Mouse (Mus musculus): ENCODE measurements around the gene Ap3d1. TPM values are rescaled to one million over a fixed set of nuclear protein-coding genes. Genes with fewer than 3 reads are reported as not detected.

The Ap3d1 gene
- polyA plus RNA-seq, 1 experiment from 2014 or later: 125 TPM

DNA sequence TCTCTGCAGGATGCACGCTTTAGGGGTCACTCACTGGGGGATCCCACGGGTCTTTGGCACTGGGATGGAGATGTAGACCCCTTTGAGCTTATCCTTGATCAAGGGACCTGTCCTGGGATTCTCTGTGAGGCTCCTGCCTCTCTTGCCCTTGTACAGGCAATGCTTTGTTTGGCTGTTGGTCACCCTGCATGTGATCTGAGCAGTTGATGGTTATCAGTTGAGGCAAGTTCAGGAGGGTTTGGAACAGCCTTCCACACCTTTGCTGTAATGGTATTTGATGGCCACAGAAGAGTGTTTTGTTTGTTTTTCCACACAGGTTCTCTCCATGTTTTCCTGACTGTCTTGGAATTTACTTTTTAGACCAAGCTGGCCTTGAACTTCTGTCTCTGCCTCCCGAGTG is 19.8 kb upstream of the Ap3d1 start:
- no peak for ATAC-seq (ENCODE audit: low read depth)
- WGBS: 66% methylated on average over 3 of the region's 3 CpGs
- H3K4me1 ChIP-seq (ENCODE audit: control insufficient read depth, insufficient read depth, low read length): peaks cover 19% of the 10 kb centered on the region

DNA sequence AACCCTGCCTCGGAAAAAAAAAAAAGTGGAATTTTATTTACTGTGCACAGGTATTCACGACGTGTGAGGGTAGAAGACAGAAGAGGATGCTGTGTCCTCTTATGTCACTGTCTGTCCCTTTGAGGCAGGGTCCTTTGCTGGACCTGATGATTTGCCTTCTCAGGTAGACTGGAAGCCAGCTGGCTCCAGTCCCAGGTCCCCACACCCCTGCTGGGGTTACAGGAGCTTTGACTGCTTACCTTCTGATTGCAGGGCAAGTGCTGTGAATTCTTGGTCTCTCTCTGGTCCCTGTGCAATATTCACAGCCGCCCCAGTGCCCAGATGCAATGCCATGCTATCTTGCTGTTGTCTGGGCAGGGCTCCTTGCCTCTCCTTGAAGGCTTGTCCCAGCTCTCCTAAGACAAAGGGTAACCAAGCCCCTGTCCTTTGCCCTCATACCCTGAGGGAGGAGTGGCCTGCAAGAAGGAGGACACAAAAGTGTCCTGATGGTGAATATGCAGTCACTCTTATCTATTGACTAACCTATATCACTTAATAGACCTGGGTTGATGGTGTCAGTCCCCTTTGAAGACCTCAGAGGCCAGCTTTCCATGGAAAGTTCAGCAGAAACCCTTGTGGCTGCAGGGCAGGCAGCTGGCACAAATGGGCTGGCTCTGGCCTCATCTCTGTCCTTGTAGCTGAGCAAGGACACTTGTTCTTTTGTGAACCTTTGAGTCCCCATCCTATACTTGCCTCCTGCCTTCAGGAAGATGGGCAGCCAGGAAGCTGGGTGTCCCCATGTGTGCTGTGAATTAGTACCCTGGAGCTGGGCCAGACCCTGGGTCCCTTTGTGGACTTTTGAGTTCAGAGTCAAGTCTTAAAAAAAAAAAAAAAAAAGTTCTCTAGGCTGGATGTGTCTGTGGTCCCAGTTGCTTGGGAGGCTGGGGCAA is 18.8 kb upstream of the Ap3d1 start:
- Histone ChIP-seq H3K27me3 (ENCODE audit: control insufficient read depth, insufficient read depth, low read length) (no peaks in the 10 kb centered on the region), H3K4me1 (ENCODE audit: control insufficient read depth, insufficient read depth, low read length) (peaks cover 27% of the 10 kb centered on the region), H3K4me3 (ENCODE audit: low read depth, low read length) (no peak overlapping the region), H3K36me3 (ENCODE audit: control insufficient read depth, insufficient read depth, low read length) (peaks cover 2% of the 10 kb centered on the region; the same call in 1 of the 2 replicates), H3K9ac (replicated peaks; ENCODE audit: low read depth, low read length) (0 out of 2 replicates have a peak overlapping the region, but pooled peaks have one; percentile 4), H3K4me2 (ENCODE audit: low read depth, low read length) (no peak overlapping the region), H3K27ac (ENCODE audit: low read depth, low read length) (no peak overlapping the region), H3K9me3 (ENCODE audit: control insufficient read depth, low read length) (no peaks in the 10 kb centered on the region)
- ATAC-seq (ENCODE audit: low read depth): no peak
- WGBS: 92% methylated on average over 4 of the region's 4 CpGs

More for the DNA sequence above, 19.8 kb upstream of the Ap3d1 start:
- Histone ChIP-seq H3K9me3 (ENCODE audit: control insufficient read depth, low read length) (no peaks in the 10 kb centered on the region), H3K36me3 (ENCODE audit: control insufficient read depth, insufficient read depth, low read length) (peaks cover 12% of the 10 kb centered on the region), H3K9ac (replicated peaks; ENCODE audit: low read depth, low read length) (no peak overlapping the region), H3K27ac (ENCODE audit: low read depth, low read length) (no peak overlapping the region), H3K4me2 (ENCODE audit: low read depth, low read length) (no peak overlapping the region), H3K27me3 (ENCODE audit: control insufficient read depth, insufficient read depth, low read length) (no peaks in the 10 kb centered on the region), H3K4me3 (ENCODE audit: low read depth, low read length) (no peak overlapping the region)

DNA sequence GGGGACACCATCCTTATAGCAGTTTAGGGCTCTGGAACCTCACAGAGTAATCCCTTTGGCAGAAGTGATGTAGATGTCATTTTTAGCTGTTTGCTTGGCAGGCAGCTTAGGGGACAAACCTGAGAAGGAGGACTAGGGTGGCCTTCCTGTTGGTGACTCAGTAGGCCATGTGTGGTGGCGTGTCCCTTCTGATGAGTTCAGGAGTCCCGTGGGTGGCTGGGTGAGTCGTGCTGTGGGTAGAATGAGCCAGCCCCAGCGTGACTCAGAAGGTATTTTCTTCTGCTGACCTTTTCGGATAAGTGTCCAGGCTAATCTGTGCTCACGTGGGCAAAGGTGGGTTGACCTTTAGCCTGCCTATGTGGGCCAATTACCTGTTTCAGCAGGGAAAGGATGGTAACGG is 16.6 kb upstream of the Ap3d1 start:
- peaks cover 31% of the 10 kb centered on the region for H3K4me1 ChIP-seq (ENCODE audit: control insufficient read depth, insufficient read depth, low read length)

DNA sequence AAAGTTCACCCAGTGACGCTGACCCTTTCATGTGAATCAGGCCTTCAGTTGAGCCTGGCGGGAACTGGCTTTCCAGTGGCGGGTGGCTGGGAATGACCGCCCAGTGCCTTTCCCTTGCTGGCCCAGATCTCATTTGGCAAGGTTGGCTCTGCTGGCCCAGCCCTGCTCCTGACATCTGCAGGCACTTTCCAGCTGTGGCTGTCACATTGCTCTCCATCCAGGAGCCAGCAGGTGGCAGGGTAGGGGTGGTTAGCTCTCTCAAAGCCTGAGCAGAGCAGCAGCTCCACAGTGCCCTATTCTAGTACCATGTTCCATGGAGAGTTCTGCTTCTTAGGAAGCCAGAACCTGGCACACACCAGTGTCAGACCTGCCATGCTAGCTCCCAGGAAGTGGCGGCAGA is 15.7 kb upstream of the Ap3d1 start:
- H3K9me3 ChIP-seq (ENCODE audit: control insufficient read depth, low read length): no peaks in the 10 kb centered on the region
- no peak overlapping the region; the same call in 1 of the 2 replicates for H3K27ac ChIP-seq (ENCODE audit: low read depth, low read length)
- peaks cover 31% of the 10 kb centered on the region for H3K4me1 ChIP-seq (ENCODE audit: control insufficient read depth, insufficient read depth, low read length)
- no peak overlapping the region for H3K9ac ChIP-seq (replicated peaks; ENCODE audit: low read depth, low read length)
- peak overlapping the region; percentile 0; the same call in 1 of the 2 replicates for H3K4me2 ChIP-seq (ENCODE audit: low read depth, low read length)
- H3K4me3 ChIP-seq (ENCODE audit: low read depth, low read length): no peak overlapping the region
- no peaks in the 10 kb centered on the region for H3K27me3 ChIP-seq (ENCODE audit: control insufficient read depth, insufficient read depth, low read length)
- H3K36me3 ChIP-seq (ENCODE audit: control insufficient read depth, insufficient read depth, low read length): no peaks in the 10 kb centered on the region
- ATAC-seq (ENCODE audit: low read depth): no peak
- WGBS: 43% methylated on average over 5 of the region's 5 CpGs

More for the DNA sequence above, 16.6 kb upstream of the Ap3d1 start:
- no peak for ATAC-seq (ENCODE audit: low read depth)
- Histone ChIP-seq H3K9ac (replicated peaks; ENCODE audit: low read depth, low read length) (no peak overlapping the region), H3K4me2 (ENCODE audit: low read depth, low read length) (no peak overlapping the region), H3K27me3 (ENCODE audit: control insufficient read depth, insufficient read depth, low read length) (no peaks in the 10 kb centered on the region), H3K27ac (ENCODE audit: low read depth, low read length) (no peak overlapping the region), H3K9me3 (ENCODE audit: control insufficient read depth, low read length) (no peaks in the 10 kb centered on the region), H3K4me3 (ENCODE audit: low read depth, low read length) (no peak overlapping the region), H3K36me3 (ENCODE audit: control insufficient read depth, insufficient read depth, low read length) (no peaks in the 10 kb centered on the region)
- WGBS: 89% methylated on average over 7 of the region's 7 CpGs

DNA sequence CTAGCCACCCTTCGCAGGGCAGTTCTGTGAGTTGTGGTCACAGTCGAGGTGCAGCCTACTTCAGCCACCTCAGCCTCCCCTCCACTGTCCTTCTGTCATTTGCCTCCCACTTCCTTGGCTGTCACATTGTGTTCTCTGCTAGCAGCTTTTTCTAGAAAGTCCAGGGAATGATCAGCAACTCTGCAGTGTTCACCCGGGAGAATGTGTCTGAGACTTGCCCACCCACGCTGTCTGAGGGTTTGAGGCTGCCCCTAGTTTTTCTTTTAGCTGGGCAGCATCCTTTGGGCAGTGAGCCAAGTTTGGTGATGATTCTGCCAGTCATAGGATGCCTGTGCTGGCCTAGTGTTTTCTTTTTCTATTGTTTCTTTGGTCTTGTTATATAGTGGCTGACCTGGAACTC is 14.9 kb upstream of the Ap3d1 start:
- peaks cover 31% of the 10 kb centered on the region for H3K4me1 ChIP-seq (ENCODE audit: control insufficient read depth, insufficient read depth, low read length)
- H3K36me3 ChIP-seq (ENCODE audit: control insufficient read depth, insufficient read depth, low read length): no peaks in the 10 kb centered on the region
- no peak overlapping the region for H3K9ac ChIP-seq (replicated peaks; ENCODE audit: low read depth, low read length)
- H3K27ac ChIP-seq (ENCODE audit: low read depth, low read length): no peak overlapping the region
- peak overlapping the region; percentile 0; the same call in 1 of the 2 replicates for H3K4me2 ChIP-seq (ENCODE audit: low read depth, low read length)
- no peaks in the 10 kb centered on the region for H3K27me3 ChIP-seq (ENCODE audit: control insufficient read depth, insufficient read depth, low read length)
- H3K4me3 ChIP-seq (ENCODE audit: low read depth, low read length): no peak overlapping the region
- 75% methylated on average over 4 of the region's 4 CpGs for WGBS
- no peaks in the 10 kb centered on the region for H3K9me3 ChIP-seq (ENCODE audit: control insufficient read depth, low read length)
- ATAC-seq (ENCODE audit: low read depth): no peak

GRCm38 (mm10) chr10:80756509-80756908 is 14.4 kb upstream of the Ap3d1 start:
- peak overlapping the region; percentile 95 for H3K4me3 ChIP-seq (ENCODE audit: low read depth, low read length)
- H3K27me3 ChIP-seq (ENCODE audit: control insufficient read depth, insufficient read depth, low read length): no peaks in the 10 kb centered on the region
- H3K4me1 ChIP-seq (ENCODE audit: control insufficient read depth, insufficient read depth, low read length): peaks cover 31% of the 10 kb centered on the region
- no peak overlapping the region for H3K27ac ChIP-seq (ENCODE audit: low read depth, low read length)
- H3K9ac ChIP-seq (replicated peaks; ENCODE audit: low read depth, low read length): peak overlapping the region; percentile 97; the same call in 1 of the 2 replicates
- no peak for ATAC-seq (ENCODE audit: low read depth)
- H3K4me2 ChIP-seq (ENCODE audit: low read depth, low read length): peak overlapping the region; percentile 89
- 75% methylated on average over 2 of the region's 2 CpGs for WGBS
- no peaks in the 10 kb centered on the region for H3K36me3 ChIP-seq (ENCODE audit: control insufficient read depth, insufficient read depth, low read length)
- no peaks in the 10 kb centered on the region for H3K9me3 ChIP-seq (ENCODE audit: control insufficient read depth, low read length)

DNA sequence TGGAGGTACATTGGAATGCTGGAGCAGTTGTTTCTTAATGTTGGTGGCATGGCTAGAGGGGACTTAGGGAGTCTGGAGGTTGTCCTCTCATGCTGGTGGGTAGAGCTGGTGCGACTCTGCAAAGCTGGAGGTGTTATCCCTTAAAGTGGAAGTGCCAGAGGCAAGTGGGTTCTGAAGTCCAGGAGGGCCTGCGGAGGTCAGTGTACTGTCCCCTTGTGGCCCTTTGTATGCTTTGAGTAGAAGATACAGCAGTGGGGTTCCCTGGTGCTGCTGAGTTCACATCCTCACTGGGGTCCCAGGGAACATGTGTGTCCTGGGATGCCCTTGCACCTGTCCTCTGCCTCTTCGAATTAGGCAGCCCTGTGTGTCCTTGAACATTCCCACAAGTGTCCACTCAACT is 14.0 kb upstream of the Ap3d1 start:
- 37% methylated on average over 3 of the region's 3 CpGs for WGBS

DNA sequence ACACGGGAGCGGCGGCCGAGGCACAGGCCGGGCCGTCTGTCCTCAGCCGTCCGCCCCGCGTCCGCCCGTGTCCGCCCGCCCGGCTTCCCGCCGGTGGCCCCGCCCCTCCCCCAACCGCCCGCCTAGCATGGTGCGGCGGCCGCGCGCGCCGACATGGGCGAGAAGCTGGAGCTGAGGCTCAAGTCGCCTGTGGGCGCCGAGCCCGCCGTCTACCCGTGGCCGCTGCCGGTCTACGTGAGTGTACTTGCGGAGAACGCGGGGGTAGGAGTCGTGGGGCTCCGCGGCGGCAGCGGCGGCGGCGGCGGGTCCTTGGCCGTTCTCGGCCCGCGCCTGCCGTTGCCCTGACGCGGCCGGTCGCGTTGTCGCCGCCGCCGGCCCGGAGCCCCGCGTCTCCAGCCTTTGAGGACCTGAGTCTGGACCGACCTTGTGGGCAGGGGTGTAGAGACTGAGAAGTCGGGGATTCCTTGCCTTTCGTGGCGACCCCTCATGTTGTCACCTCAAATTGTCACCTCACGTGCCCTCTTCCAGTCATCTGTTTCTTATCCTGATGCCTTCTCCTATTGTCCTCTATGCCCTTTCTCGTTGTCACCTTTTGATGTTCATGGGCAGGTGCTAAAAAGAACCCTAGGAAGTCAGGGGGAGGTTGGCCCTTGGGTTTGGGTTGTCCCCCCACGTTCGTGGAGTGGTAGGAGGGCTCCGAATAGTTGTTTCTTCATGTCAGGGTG is 13.4 kb upstream of the Ap3d1 start:
- Histone ChIP-seq H3K4me2 (ENCODE audit: low read depth, low read length) (peak overlapping the region; percentile 89), H3K27me3 (ENCODE audit: control insufficient read depth, insufficient read depth, low read length) (no peaks in the 10 kb centered on the region), H3K27ac (ENCODE audit: low read depth, low read length) (peak overlapping the region; percentile 89), H3K36me3 (ENCODE audit: control insufficient read depth, insufficient read depth, low read length) (no peaks in the 10 kb centered on the region), H3K4me3 (ENCODE audit: low read depth, low read length) (peak overlapping the region; percentile 95), H3K9ac (replicated peaks; ENCODE audit: low read depth, low read length) (peak overlapping the region; percentile 97), H3K4me1 (ENCODE audit: control insufficient read depth, insufficient read depth, low read length) (peaks cover 27% of the 10 kb centered on the region), H3K9me3 (ENCODE audit: control insufficient read depth, low read length) (no peaks in the 10 kb centered on the region)
- WGBS: under 1% methylated on average over 70 of the region's 75 CpGs
- ATAC-seq (ENCODE audit: low read depth): peak; percentile 4; the same call in 1 of the 2 replicates

More for the DNA sequence above, 14.0 kb upstream of the Ap3d1 start:
- peak overlapping the region; percentile 97 for H3K9ac ChIP-seq (replicated peaks; ENCODE audit: low read depth, low read length)
- H3K9me3 ChIP-seq (ENCODE audit: control insufficient read depth, low read length): no peaks in the 10 kb centered on the region
- peaks cover 31% of the 10 kb centered on the region for H3K4me1 ChIP-seq (ENCODE audit: control insufficient read depth, insufficient read depth, low read length)
- peak overlapping the region; percentile 95 for H3K4me3 ChIP-seq (ENCODE audit: low read depth, low read length)
- no peaks in the 10 kb centered on the region for H3K27me3 ChIP-seq (ENCODE audit: control insufficient read depth, insufficient read depth, low read length)
- H3K4me2 ChIP-seq (ENCODE audit: low read depth, low read length): peak overlapping the region; percentile 89
- H3K27ac ChIP-seq (ENCODE audit: low read depth, low read length): no peak overlapping the region
- no peak for ATAC-seq (ENCODE audit: low read depth)
- H3K36me3 ChIP-seq (ENCODE audit: control insufficient read depth, insufficient read depth, low read length): no peaks in the 10 kb centered on the region
